Mouse (Mus musculus) ES-Bruce4 (cell line): ENCODE data around the gene Dedd2.

Experiments
- CTCF ChIP-seq: IDR thresholded peaks from one replicate; pipeline ENCODE4 v1.8.1; 2011; ENCODE audit warnings: low read depth, low read length
- EP300 ChIP-seq: IDR thresholded peaks from 2 replicates; pipeline ENCODE4 v1.6.1; 2011; ENCODE audit warnings: low read depth, low read length; ENCODE audit not compliant: insufficient read depth
- POLR2A ChIP-seq: IDR thresholded peaks from one replicate; pipeline ENCODE4 v1.8.1; 2011; ENCODE audit warnings: low read length; ENCODE audit not compliant: insufficient read depth

- TF ChIP-seq POLR2A, result no peak
- no peak for TF ChIP-seq EP300
- peak; percentile 57 for TF ChIP-seq CTCF
Measured at GRCm38 (mm10) chr7:25181331-25181790, 39.1 kb downstream of the Dedd2 start.
